Mouse (Mus musculus) cerebellum, adult 18-20 months (tissue): ENCODE results near the gene Olfr926.
"Not testable (repeated sequence)": the region's sequence is repeated elsewhere in the genome, so short reads cannot be mapped to it uniquely, and the experiment has no call there.

Experiments
- DNase-seq, 2 experiments: peaks; one replicate each; pipeline ENCODE4 v3.0.0; 2021

The Olfr926 gene

DNA sequence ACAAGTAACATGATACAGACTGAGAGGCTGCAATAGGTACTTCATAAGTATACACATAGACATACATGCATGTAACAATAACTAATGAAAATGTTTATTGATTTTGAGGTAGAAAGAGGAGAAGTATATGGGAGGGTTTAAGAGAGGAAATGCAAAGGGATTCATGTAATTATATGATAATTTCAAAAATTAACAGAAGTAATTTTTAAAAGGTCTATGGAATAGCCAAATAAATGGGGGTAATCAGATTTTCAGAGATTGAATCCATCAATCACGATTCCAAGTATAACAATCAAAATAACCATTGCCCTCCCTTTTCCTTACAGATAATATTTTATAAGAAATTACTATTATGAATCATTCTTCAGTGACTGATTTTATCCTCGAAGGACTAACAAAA, at the start of gene Olfr926:
Gene Olfr926, plus strand, starts transcription at position 301 of the 400 bp plus-strand sequence.
- DNase-seq: no peak

- no peak for DNase-seq
Observed at GRCm38 (mm10) chr9:38833027-38833426, 43.9 kb upstream of the Olfr926 start.

DNA sequence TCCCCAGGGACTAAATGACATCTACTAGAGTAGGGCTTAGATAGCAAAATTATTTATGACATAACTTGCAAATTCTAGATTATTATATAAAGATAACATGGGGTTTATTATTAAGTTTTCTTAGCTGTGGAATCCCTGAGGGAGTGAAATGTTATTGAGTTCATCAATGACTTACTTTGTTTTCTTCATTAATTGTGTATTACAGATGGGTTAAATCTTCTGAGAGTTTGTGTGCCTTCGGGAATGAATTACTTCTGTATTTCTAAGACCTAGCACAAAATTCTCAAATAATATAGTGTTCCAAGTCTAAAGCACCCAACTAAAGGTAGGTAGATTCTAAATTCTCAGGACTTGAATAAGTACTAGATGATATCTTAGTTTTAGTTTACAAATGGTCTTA, 32.8 kb upstream of the Olfr926 start, which contains the start of gene Olfr924:
Gene Olfr924, plus strand, starts transcription at position 301 of the 400 bp plus-strand sequence.
- no peak for DNase-seq

DNA sequence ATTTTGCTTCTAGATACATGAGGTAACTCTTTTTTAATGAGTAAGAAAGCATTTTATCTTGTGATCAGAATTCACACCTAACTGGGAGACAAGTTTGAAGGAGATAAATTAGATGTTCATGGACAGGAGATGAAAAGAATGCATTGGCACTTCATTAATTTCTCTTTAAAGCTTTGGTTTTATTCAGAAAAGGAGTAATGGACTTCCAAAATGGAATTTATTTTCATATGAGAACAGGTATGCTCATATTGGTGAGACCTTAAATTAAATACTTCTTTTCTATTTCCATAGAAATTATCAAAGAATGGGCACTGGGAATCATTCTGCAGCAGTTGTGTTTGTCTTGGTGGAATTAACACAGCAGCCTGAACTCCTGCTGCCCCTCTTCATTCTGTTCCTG, 22.2 kb upstream of the Olfr926 start, which contains the start of gene Olfr26:
Gene Olfr26, plus strand, starts transcription at position 301 of the 400 bp plus-strand sequence.
- DNase-seq: no peak

DNA sequence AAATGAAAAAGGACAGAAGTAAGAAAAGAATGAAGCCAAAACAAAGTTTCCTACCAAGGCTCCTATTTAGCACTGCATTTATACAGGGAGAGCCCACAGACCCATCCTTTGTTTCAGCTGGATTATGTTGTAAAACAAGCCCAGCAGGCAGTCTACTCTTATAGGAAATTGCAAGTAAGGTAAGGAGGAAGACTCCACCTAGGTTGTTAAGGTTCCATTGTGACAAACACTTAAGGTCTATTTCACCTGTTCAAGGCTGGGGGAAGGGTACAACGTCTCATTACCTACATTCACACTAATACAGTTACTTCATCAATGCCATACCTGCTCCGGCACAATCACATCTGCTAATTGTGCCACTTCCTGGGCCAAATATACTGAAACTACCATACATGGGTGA, 2.0 kb upstream of the Olfr926 start:
- DNase-seq: not testable (repeated sequence)
